In genomic region chr13:95596689-95597088, GRCm38 (mm10) we compare ENCODE assay signal across 26 mouse cellular contexts.
"Had no signal": no experiment of that assay in that cellular context is flagged by ENCODE, and none has a peak within 500 bp of the region (broad histone marks: within the 10 kb centered on the region; RNA-seq: fewer than 3 reads in every experiment).

No protein-coding gene starts in this region.

- ATAC-seq: hindbrain, embryonic 16.5 days; inflammation-experienced regulatory T-cells, adult 6 months; intestine, postnatal 0 days; liver, postnatal 0 days had no signal

- H3K4me2 ChIP-seq: heart, embryonic 12.5 days; hindbrain, embryonic 12.5 days; hindbrain, embryonic 14.5 days; limb, embryonic 12.5 days; liver, embryonic 11.5 days; liver, embryonic 13.5 days; liver, embryonic 15.5 days had no signal

- DNase-seq: gastrocnemius, adult 2 months; gastrocnemius, postnatal 10 days; gastrocnemius, postnatal 25 days; heart, adult 2 months; heart, postnatal 10 days; heart, postnatal 4 days; kidney, adult 18-20 months; kidney, adult 8-10 months; kidney, postnatal 10 days; kidney, postnatal 25 days; kidney, postnatal 4 days; left cerebral cortex, postnatal 4 days; liver; liver, embryonic 13.5 days; liver, postnatal 0 days had no signal

- H3K4me3 ChIP-seq: gastrocnemius, adult 2 months; heart, adult 2 months; heart, embryonic 12.5 days; hindbrain, embryonic 10.5 days; hindbrain, embryonic 12.5 days; layer of hippocampus, adult 2 months; limb, embryonic 12.5 days; liver, embryonic 13.5 days; liver, embryonic 15.5 days had no signal

- H3K9me3 ChIP-seq: heart, embryonic 12.5 days; hindbrain, embryonic 10.5 days; hindbrain, embryonic 12.5 days; limb, embryonic 12.5 days; liver, embryonic 13.5 days; liver, embryonic 15.5 days had no signal

- H3K27ac ChIP-seq: gastrocnemius, adult 2 months; hindbrain, embryonic 10.5 days; hindbrain, embryonic 12.5 days; hindbrain, embryonic 14.5 days; layer of hippocampus, adult 2 months; limb, embryonic 12.5 days; liver, embryonic 13.5 days; liver, embryonic 15.5 days had no signal

- H3K4me1 ChIP-seq: hindbrain, embryonic 12.5 days had no signal

- H3K9ac ChIP-seq: heart, embryonic 12.5 days; hindbrain, embryonic 12.5 days; hindbrain, embryonic 14.5 days; limb, embryonic 12.5 days; liver, embryonic 13.5 days; liver, embryonic 15.5 days; liver, postnatal 0 days had no signal

- H3K27me3 ChIP-seq: heart, embryonic 12.5 days; hindbrain, embryonic 12.5 days; limb, embryonic 12.5 days had no signal
